Mouse (Mus musculus): Measurements from ENCODE around the gene 9430015G10Rik. TPM values are rescaled to one million over a fixed set of nuclear protein-coding genes. Genes with fewer than 3 reads are reported as not detected.
"Not testable (repeated sequence)": the region's sequence is repeated elsewhere in the genome, so short reads cannot be mapped to it uniquely, and the experiment has no call there.

The 9430015G10Rik gene
- total RNA-seq, 2 experiments from 2014 or later: 3.0 TPM

DNA sequence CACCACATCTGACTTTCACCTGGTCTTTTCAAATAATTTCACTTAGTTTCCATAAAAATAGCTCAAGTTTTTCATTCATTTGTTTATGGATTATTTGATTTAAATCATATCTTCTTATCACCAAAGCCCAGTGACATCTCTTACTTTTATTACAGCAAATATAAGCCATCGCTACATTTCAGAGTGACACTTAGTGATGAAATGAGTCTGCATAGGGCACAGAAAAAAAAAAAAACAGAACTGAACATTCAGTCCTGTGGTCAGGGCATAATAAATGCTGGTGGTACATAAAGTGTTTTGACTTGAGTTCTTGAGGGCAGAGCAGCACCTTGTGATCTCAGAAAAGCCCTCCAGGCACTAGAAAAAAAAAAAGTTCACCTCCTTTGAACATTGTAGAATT is 13.6 kb upstream of the 9430015G10Rik start:
- intact Hi-C loops (cut with DNase I): no loop called here

DNA sequence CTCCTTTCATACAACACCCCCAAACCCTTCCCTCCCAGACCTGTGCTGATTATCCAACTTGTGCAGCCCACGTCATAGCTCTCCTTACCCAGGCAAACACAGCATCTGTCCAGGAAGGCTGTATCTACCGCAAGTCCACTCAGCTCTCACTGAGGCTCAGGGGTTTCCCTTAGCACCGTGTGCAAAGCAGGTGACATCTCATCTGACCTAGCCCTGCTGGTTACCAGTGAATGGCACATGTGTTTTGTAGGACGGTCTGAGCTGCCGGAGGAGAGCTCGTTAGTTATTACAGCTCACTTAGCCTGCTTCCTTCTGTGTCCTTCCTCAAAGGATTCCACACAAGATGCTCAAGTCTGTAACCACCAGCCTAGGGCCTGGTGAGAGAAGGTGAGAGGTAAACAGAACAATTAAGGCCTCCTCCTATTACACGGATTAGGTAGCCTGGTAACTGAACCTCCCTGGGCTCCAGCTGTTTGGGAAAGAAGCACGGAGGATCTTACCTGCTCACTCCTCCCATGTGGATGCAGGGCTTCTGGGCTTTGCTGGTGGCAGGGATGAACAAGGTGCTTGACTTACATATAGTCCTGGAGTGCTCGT is 11.9 kb upstream of the 9430015G10Rik start:
- intact Hi-C loops (cut with DNase I): no loop called here
- no peak for DNase-seq

More for the DNA sequence above, 13.6 kb upstream of the 9430015G10Rik start:
- no peak for DNase-seq

DNA sequence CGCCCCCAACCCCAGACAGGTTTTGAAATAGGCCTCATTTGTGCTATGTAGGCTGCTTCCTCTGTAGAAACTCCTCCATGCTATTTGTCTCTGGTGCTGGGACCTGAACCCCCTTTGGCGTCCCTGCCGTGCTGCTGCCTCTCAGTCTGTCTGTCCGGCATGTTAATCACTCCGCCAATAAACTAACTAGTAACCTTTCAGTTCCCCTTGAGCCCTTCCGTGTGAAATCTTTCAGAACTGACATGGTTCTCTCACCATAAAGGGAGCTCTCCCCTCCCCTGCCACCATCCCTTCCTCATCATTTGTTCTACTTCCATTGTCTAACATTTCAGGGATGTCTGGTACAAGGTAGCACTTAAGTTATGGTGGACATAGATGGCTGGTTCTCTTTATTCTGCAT is 10.4 kb upstream of the 9430015G10Rik start:
- intact Hi-C loops (cut with DNase I): no loop called here

DNA sequence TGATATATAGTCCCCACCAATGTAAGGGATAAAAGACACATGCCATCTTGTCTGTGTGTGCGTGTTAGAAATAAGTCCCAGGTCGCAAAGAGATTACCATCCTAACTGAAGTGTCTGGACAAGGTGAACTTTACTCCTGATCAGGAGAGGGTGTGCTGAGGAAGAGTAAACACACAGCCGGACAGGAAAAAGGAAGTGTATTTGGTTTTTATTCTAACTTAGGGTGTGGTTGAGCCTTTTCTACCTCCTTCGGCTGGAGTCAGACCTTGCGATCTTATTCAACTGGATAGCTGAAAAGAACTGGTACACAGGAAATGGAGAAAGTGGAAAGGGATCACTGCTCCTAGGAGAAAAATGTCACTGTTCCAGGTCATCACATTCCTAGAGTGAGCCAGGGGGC is 9.3 kb upstream of the 9430015G10Rik start:
- intact Hi-C loops (cut with DNase I): loop anchor here (5.0 to 10.0 kb wide), 2 partner anchors 68 to 266 kb away; partner anchors contain the start of genes Aurkaip1 and Mxra8
- no peak for DNase-seq

More for the DNA sequence above, 10.4 kb upstream of the 9430015G10Rik start:
- DNase-seq: no peak

DNA sequence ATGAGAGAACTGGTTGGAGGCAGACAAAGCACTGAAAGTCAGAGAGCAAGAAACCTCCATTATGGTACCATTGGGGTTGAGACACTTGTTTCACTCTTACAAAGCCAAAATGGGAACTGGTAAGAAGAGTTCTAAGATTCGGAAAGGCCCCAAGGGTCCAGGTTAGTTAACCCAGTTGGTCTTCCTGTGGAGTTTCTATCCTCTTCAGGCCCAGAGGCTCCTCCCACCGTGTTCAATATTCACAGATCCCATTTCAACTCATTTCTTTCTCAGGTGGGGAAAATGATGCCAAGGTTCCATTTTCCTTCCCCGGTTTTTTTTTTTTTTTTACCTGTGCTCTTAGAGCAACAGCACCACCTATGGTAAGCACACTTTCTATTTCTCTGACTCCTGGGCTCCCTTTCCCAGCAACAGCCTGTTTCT is 8.3 kb upstream of the 9430015G10Rik start:
- intact Hi-C loops (cut with DNase I): loop anchor here (5.0 to 10.0 kb wide), 2 partner anchors 69 to 267 kb away; partner anchors contain the start of genes Aurkaip1 and Mxra8
- DNase-seq: no peak

DNA sequence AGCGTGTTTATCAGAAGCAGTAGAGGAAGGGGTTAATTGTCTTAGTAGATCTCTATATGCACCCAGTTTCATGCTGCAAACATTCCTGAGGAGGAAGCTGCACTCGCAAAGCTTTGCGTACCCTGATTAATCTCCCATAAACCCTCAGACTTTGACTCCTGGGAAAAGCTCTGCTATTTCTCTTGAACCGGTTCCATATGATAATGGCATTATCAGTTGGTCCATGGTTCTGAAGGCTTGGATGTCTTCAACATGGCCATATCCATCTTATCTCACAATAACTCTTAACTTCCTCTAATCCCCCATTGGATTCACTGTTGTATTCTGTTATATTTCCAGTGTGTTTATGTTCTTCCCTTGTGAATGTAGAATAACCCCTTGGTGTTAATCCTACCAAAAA is 6.4 kb upstream of the 9430015G10Rik start:
- intact Hi-C loops (cut with DNase I): loop anchor here (2.0 to 10.0 kb wide), 3 partner anchors 71 to 269 kb away; partner anchors contain the start of genes Aurkaip1 and Mxra8
- DNase-seq: no peak

DNA sequence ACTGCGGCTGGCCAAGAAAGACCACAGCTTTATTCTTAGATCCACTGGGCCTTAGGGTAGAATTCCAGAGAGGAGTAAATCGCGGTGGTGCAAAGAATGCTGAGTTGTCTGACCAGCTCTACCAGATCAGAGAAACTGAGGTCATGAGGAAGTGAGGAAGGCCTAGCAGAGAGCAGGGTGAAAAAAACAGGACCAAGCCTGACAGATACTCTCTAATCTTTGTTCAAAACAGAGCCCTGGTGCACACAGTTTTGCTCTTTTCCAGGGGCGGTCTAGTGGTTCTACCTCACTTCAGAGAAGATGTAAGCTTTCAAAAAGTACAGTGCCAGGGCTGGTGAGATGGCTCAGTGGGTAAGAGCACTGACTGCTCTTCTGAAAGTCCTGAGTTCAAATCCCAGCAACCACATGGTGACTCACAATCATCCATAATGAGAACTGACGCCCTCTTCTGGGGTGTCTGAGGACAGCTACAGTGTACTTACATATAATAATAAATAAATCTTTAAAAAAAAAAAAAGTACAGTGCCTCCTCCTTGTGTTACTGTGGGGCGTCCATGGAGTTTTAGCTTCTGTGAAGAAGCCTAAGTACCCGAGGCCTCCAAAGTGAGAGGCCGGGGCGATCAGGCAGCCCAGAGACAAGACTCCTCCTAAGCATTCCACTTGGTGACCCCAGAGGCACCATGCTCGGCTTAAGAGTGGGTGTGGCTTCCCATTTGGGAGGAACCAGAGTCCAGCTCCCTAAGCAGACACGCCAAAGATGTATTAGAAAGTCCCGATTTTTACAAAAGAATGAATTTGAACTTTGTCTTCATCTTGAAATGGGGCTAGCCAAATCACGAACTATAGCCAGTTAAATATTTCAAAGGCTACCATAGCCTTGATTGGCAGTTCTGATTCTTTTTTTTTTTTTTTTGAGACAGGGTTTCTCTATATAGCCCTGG is 906 bp upstream of the 9430015G10Rik start:
- DNase-seq: peak; percentile 41 to 49
- intact Hi-C loops (cut with DNase I): loop anchor here (2.0 to 10.0 kb wide), 2 partner anchors 126 to 274 kb away; partner anchors contain the start of genes Aurkaip1, Mxra8 and Plekhn1

DNA sequence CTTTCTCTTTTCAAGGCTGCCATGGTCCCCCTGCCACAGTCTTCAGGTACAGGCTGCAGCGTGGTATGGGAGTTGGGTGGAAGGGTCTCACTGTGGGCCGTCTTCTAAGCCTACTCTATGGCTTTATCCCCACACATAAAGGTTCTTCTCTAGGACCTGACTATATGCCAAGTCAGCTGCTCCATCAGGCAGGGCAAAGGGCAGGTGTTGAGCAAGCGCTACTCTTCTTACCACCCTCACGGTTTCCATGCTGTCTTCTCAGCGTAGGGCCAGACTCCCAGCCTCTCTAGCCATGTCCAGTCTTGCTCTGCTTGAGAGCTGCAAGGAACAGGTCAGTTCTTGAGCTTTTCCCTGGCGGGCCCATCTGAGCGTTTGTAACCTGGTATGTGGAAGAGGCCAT is 14.3 kb downstream of the 9430015G10Rik start:
- DNase-seq: no peak
- intact Hi-C loops (cut with DNase I): no loop called here

DNA sequence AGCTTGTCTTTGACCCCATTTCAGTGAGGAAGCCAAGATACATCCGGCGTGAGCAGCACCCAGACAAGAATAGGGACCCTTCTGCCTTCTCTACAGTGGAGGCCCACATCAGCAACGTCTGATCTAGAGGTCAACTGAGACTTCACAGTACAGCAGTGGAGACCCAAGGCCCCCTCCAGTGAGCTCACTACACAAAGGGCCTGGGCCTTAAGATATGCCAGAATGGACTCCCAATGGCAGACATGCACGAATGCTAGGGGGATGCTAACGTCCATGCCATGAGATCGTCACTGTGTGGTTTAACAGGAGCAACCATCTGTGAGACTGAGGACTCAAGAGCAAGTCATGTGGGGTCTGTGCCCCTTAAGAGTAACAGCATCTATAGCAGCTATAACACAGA is 15.6 kb downstream of the 9430015G10Rik start:
- DNase-seq: no peak
- intact Hi-C loops (cut with DNase I): no loop called here

DNA sequence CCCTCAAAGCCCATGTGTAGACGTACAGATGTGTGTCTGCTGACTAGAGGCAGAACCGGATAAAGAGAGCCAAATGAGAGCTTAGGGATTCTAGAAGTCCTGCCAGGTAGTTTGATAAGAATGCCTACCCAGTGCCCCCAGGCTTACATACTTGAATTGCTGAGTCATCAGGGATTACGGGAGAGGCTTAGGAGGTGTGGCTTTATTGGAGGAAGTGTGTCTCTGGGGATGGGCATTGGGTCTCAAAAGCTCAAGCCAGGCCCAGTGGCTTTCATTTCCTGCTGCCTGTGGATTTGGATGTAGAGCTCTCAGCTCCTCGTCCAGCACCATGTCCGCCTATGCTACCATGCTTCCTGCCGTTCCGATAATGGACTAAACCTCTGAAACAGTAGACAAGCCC is 17.1 kb downstream of the 9430015G10Rik start:
- no peak for DNase-seq
- intact Hi-C loops (cut with DNase I): no loop called here

DNA sequence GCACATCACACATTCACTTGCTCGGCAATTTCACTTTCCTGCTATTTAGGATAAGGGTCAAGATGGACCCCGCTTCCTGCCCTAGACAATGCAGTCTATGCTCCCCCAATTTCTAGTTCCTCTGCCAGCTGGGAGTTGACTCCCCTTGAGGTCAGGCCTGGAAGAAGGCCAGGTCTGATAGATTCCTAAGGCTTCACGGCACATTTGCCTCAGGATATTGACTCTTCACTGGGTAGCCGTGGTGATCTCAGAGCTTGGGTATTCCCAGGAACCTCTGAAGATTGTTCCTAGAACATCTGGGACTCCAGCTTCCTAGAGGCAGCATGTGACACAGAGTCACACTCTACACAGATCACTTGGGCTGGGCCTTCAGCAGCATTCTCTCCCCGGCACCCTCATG is 19.0 kb downstream of the 9430015G10Rik start:
- intact Hi-C loops (cut with DNase I): no loop called here
- no peak for DNase-seq

DNA sequence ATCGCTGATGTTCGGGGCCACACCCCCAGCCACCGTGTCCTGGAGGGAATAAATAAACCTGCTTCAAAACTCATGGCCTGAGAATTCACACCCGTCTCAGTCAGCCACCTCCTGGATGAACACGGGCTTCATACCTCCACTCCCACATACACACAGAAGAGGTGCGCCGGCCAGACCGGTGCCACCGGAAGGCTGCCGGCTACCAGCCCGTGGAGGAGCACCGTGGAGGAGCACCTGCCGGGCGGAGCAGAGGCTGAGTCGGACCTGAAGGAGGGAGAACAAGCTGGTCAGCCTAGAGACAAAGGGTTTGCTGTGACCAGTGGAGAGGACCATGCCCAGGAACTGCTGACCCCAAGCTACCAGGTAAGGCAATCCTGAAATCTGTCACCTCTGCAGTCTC is 20.7 kb downstream of the 9430015G10Rik start, which contains the start of gene Rnf223:
Gene Rnf223 (plus strand): TSS at position 78 of the 400 bp plus-strand sequence.
- intact Hi-C loops (cut with DNase I): no loop called here
- DNase-seq: no peak

DNA sequence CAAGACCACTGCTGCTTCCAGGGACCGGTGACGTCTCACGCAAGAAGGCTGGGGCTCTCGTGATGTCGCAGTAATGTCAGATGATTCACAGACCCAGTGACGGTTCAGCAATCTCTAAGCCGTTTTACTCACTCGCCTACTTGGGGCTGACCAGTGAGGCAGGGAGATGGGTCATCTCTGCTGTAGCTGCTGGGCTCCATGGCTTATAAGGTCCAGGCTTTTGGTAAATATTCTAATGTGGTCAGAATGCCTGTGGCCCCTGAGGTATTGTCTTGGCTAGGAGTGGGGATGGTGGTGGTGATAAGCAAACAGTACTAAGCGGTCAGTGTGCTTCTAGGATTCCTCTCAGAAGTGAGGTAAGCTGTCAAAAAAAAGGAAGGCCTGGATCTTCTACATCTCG is 21.2 kb downstream of the 9430015G10Rik start:
- DNase-seq: no peak
- intact Hi-C loops (cut with DNase I): no loop called here

DNA sequence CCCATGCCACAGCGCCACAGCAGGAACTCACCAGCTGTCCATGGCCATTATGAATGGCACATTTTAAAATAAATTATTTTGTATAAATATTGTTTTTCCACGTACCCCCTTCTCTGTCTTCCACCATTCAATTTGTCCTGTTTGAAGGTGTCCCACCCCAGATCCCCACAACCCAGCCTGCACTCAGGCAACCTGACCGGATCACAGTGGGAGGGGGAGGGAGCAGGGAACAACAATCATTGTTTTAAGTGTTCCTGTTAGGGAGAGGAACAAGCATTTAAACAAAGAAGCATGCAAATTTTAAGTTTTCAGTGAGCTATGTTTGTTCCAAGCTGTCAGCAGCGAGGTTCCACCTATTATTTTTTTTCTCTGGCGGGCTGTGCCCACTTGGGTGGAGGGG is 23.6 kb downstream of the 9430015G10Rik start:
- no peak for DNase-seq
- intact Hi-C loops (cut with DNase I): no loop called here

DNA sequence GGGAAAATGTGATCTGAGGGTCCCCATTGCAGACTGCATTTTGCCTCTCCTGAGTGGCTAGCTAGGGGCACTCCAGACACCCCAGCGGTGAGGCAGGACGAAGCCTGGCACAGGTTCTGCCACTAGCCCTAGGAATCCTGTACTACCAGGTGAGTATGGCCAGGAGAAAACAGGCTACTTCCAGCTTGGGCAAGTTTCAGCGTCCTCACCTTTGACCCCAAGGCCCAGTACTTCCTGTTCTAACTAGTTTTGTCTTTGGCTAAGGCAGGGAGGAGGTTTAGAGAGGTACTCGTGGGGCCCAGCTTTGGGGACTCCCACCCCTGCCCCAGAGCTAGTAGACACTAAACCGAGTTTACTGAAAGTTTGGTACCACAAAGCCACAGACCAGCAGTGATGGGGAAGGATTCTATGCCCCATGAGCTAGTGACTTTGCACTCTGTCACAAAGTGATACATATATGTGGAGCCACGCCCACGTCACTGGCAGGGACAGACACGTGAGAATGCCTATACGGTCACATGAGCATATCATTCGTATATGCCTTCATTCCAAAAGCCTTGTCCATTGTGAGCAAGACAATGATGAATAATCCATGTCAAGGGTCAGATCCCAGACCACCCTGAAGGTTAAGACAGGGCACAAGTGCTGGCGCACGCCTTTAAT is 24.3 kb downstream of the 9430015G10Rik start:
- intact Hi-C loops (cut with DNase I): no loop called here
- DNase-seq: no peak

DNA sequence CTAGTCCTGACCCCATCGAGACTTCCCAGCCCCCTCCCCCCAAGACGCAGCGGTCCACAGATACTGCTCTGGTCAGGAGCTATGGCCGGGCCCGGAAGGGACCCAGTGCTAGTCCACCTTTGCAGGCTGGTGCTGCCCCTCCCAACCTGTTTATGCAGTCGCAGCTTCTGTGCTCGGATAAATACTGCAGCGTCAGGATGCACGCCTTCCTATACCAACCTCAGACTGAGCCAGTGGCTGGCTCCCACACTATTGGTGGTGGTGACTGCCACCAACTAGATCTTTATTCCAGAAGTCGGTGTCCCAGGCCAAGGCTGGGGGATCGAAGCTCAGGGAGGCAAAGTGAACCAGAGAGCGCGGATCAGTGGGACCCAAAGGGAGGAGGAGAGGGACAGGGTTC is 25.3 kb downstream of the 9430015G10Rik start:
- no peak for DNase-seq
- intact Hi-C loops (cut with DNase I): no loop called here

DNA sequence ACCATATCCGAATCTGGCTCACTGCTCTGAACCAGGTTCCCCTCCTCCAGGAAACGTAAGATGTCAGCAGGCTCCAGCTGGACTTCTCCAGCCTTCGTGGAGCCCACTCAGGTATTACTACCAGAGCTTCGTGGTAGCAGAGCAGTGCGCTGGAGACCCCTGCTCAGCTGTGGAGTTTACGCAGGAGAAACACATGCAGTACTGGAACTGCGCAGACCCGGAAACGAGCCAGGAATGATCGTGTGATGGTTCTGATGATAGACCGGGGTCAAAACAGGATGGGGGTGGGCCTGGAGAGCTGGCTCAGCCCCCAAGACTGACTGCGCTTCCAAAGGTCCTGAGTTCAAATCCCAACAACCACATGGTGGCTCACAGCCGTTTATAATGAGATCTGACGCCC is 26.0 kb downstream of the 9430015G10Rik start:
- intact Hi-C loops (cut with DNase I): no loop called here
- no peak for DNase-seq

DNA sequence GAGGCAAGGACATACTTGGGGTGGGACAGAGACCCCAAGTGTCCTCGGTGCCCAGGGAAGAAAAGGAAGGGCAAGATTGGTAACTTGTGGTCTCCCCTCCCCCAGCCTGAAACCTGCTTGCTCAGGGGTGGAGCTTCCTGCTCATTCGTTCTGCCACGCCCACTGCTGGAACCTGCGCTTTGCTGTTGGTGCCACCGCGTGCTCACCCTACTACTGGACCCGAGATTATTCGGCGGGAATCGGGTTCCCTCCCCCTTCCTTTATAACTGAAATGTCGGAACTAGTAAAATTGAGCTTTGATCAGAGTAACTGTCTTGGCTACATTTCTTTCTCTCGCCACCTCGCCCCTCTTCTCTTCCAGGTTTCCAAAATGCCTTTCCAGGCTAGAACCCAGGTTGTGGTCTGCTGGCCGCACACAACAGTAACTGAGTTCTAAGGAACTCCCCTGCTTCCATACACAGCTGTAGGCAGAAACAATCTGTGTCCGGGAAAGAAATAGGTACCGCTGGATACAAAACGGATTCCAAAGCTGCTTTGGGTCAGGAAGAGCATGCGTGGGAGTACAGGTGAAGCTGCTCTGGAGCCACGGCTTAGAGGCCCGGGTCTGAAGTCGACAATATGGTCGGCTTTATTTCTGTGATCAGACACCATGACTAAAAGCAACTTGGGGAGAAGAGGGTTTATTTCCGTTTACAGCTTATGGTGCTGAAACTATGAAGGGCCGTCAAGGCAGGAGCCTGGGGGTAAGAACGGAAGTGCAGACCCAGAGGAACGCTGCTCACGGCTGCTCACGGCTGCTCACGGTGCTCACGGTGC is 26.7 kb downstream of the 9430015G10Rik start:
- intact Hi-C loops (cut with DNase I): no loop called here
- DNase-seq: no peak

DNA sequence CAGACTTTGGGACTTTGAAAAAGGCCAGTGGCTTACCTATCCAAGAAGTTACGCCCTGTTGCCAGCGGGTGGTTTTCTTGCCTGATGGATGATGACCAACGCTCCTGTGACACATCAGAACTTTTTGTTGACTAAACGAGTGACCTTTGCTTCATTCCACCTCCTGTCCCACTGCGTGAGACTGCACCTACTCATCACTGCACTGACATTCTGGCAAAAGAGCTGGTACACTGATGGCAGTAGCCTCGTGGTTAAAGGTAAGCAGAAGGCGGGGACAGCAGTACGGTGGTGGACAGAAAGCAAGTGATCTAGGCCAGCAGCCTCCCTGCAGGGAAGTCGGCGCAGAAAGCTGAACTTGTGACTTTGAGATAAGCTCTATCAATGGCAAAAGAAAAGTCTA is 41.1 kb downstream of the 9430015G10Rik start:
- intact Hi-C loops (cut with DNase I); DNase-seq: not testable (repeated sequence)

DNA sequence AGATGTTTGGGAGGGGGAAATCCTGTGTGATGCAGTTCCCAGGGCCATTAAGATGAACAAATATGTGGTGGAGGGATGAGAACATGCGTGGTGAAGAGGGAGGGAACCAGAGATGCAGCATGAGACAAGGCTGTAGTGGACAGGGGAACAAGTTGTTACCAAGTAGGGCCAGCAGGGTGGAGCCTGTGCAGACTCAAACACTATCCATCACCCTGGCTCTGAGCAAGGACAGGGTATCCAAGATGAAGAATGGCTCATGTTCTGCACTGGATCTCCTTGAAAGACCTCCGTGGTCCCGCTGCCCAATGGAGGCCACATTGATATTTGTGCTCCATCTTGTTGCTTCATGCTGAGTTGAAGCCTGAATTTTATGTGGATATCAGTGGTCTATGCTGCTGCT is 45.0 kb downstream of the 9430015G10Rik start:
- DNase-seq: no peak
- intact Hi-C loops (cut with DNase I): no loop called here
